Mouse (Mus musculus): Measurements from ENCODE around the gene Mrpl38.
"Not testable (repeated sequence)": the region's sequence is repeated elsewhere in the genome, so short reads cannot be mapped to it uniquely, and the experiment has no call there.

Mrpl38 gene

GRCm38 (mm10) chr11:116145481-116146293 lies 7.0 kb upstream of the Mrpl38 start:
- DNase-seq (ENCODE audit: low read depth, low spot score), result no peak

- no peak for DNase-seq (ENCODE audit: low read depth, low spot score)
Observed at GRCm38 (mm10) chr11:116143468-116143867, 4.8 kb upstream of the Mrpl38 start.

- DNase-seq (ENCODE audit: low read depth, low spot score), result no peak
Observed at GRCm38 (mm10) chr11:116142211-116142991, 3.7 kb upstream of the Mrpl38 start.

DNA sequence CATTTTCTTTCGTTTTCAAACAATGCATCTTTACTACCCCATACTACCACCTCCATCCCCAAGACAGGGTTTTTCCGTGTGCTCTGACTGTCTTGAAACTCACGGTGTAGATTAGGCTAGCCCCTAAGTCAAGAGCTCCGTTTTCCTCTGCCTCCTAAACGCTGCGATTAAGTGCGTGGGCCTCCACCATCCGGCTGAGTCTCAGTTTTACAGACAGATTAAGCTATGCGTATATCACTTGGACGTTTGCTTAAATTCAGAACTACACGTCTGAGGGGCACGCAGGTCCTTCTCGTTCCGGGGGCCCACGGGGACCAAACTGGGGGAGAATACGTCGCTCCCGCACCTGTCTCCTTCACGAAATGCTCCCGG lies 586 bp downstream of the Mrpl38 start:
- no peak for DNase-seq (ENCODE audit: low read depth, low spot score)

DNA sequence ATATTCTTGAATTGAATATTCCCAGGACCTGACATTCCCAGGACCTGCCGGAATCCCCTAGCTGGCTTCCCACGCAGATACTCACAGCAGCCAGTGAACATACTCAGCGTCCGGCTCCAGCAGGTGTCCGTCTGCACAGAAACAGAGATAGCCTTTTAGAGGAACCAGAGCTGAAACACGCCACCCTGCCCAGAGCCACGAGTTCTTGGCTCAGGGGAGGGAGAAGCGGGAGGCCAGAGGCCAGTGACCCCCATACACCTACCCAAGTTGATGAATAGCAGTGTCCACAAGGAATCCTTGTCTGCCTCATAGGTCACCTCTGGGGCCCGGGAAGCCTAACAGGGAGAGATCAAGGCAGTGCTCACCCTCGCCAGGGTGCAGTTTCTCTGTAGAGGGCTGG lies 4.5 kb downstream of the Mrpl38 start:
- DNase-seq (ENCODE audit: low read depth, low spot score), result no peak

- DNase-seq (ENCODE audit: low read depth, low spot score), result no peak
Observed at GRCm38 (mm10) chr11:116133497-116133896, 5.2 kb downstream of the Mrpl38 start.

DNA sequence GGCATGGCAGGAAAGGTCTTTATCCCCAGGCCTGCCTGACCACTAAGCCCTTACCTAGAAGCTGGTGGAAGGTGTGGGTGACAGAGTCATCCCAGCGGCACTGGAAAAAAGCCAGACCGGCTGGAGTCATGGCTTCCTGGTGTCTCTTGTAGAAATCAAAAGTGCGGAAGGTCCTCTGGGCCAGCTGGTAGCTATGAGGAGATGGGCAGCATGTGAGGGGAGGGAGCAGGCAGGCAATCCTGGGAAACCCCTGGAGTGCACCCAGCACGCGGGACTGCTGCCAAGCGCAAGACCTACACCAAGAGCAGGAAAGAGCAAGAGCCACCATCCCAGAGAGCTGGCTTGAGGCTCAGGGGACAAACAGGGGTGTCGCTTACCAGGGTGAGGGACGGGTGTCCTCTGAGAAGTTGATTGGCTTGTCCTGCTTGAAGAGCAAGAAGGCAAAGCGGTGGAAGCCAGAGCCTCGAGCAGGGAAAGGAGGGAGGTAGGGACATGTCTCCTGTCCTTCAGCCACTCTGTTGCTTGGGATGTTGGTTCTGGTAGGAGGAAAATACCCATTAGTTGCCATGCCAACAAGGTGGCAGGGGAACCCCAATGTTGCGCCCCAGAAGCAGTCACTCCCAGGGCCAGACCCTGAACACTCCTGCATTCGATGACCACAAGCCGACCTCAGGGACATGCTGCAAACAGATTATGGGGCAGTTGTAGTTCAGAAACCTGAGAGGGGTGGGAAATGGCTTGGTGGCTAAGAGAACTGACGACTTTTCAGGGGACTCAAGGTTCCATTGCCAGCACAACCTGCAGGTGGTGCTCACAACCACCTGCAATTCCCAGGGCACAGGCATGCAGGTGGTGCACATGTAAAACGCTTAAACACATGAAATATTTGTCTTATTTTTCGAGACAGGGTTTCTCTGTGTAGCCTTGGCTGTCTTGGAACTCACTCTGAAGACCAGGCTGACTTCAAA lies 6.0 kb downstream of the Mrpl38 start:
- no peak for DNase-seq (ENCODE audit: low read depth, low spot score)

GRCm38 (mm10) chr11:116131349-116132170 lies 7.1 kb downstream of the Mrpl38 start:
- DNase-seq (ENCODE audit: low read depth, low spot score), result no peak

DNA sequence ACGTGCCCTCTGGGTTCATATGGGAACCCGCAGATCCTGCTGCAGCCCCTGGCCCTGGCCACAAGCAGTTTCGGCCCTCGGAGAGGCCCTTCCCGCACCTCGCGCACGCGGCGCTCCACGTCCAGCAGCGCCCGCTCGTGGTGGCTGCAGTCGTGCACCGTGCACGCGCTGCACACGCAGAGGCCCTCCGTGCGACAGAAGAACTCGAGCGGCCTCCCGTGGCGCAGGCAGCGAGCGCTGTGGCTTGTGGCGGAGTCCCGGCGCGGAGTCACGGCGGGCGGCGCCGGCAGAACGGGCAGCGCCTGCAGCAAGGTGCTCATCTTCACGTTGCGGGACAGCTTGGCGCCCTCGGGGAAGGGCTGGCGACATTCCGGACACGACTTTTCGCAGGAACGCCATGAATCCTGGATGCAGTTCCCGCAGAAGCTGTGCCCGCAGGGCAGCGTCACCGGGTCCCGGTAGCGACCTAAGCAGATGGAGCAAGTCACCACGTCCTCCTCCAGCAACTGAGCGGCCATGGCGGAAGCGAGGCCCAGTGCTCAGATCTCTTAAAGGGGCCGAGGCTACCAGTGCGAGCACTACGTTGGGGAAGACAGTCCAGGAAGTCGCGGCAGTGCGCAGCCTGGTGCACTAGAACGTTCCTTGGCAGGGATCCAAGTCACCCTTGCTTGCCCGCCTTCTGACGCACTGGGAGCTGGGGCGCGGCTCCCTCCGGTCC lies 8.0 kb downstream of the Mrpl38 start, which contains the start of gene Trim65:
Trim65 (minus strand) TSS at position 641 of the 718 bp plus-strand sequence.
- peak; percentile 84 for DNase-seq (ENCODE audit: low read depth, low spot score)

DNA sequence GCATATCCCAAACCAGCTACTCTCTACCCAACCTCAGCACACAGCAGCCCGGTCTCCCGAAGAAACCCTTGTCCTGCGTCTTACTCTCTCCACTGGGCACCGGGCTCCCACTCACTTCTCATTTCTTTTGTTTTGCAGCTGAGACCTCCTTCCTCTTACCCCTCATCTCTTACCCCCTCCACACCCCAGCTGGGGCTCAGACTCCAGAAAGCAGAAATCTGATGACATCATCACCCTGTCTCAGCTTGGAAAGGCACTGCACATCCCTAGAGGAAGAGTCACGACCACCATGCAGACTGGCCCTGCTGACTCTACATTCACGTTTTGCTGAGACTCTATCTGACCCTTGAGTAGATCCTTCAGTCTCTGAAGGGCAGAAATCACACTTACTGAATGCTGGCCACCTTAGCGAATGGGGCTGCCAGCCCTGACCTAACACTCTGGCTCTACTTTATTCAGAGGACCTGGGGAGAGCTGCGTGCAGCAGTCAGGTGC lies 8.6 kb downstream of the Mrpl38 start:
- DNase-seq (ENCODE audit: low read depth, low spot score), result no peak

DNA sequence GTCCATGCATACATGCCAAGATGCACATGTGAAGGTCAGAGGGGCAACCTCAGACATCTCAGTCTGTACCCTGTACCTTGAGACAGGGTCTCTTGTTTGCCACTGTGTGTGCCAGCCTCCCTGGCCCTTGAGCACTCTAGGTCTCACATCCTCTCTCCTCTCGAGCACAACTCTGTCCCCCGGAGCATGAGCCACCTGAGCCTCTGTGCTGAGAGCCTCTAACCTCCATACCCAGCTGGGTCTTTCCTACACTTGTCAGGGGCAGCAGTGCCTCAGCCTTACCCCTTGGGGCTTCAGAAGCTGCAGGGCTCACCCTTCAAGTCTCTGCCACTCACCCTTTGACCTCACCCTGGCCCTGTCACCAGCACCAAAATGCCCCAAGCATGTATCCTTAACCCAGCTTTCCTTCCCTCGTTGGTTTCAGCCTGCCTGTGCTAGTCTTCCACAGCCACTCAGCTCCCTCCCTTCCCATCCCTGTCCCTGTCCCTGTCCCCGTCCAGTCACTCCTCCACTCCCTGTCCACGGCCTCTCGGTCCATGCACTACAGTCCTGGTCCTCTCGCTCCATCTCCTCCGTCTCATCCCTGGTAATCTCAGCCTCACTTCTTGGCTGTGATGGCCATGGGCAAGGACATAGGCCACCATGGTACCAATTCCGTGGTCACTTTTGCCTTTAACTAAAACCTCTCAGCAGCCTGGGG lies 9.4 kb downstream of the Mrpl38 start:
- no peak for DNase-seq (ENCODE audit: low read depth, low spot score)

- DNase-seq (ENCODE audit: low read depth, low spot score), result no peak
Observed at GRCm38 (mm10) chr11:116127986-116128385, 10.7 kb downstream of the Mrpl38 start.

GRCm38 (mm10) chr11:116127156-116127980 lies 11.3 kb downstream of the Mrpl38 start, which contains the start of gene Trim47:
Gene Trim47, minus strand, starts transcription at chr11:116127210.
- DNase-seq (ENCODE audit: low read depth, low spot score), result peak; percentile 74

DNA sequence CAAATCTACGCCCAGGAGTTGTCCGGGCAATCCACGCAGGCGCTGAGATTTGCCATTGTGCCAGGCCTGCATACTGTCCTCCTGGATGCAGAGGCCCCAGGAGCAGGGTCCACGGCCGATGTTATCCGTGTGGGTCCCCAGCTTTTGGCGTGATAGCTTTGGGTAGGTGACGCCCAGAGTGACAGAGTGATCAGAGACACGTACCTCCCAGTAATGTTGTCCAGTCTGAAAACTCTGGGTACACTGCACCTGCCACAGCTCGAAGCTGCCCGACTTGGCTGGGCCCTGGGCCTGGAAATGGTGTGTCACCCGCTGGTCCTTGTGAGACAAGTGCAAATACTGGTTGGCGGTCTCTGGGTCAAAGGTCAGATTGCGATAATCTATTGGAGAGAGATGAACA lies 12.4 kb downstream of the Mrpl38 start:
- no peak for DNase-seq (ENCODE audit: low read depth, low spot score)

DNA sequence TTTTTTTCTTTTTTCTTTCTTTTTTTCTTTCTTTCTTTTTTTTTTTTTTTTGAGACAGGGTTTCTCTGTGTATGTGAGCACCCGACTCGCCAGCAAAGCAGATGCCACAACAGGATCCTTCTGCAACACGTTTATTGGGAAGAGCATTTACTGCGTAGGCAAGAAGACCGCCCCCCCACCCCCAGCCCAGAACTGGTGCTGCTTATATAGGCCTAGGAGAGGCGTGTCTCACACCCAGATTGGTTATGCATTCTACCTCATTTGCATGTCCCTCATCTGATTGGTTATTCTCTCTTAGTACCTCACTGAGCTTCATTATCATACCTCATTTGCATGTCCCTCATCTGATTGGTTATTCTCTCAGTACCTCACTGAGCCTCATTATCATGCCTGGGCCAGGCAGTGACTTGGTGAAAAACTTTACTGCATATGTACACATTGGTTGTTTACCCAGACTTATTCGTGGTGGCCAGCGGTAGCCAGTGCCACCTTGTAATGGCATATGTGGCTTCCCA lies 16.9 kb downstream of the Mrpl38 start:
- DNase-seq (ENCODE audit: low read depth, low spot score), result not testable (repeated sequence)

DNA sequence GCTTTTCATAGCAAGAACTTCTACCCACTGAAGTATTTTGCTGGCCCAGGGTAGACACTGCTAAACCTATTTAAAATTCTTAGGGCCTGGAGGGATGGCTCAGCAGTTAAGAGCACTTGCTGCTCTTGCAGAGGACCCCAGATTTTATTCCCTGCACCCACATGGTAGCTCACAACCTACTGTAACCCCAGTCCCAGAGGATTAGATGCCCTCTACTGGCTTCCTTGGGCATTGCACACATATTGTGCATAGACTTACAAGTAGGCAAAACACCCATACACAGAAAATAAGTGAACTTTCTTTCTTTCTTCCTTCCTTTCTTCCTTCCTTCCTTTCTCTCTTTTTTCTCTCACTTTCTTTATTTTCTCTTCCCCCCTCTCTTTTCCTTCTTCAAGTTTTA lies 20.8 kb downstream of the Mrpl38 start:
- DNase-seq (ENCODE audit: low read depth, low spot score), result no peak

GRCm38 (mm10) chr11:116117241-116117640 lies 21.4 kb downstream of the Mrpl38 start:
- no peak for DNase-seq (ENCODE audit: low read depth, low spot score)

- DNase-seq (ENCODE audit: low read depth, low spot score), result no peak
Observed at GRCm38 (mm10) chr11:116111611-116112203, 27.0 kb downstream of the Mrpl38 start.

Measured in forelimb bud, embryonic 11.5 days (tissue).